Mouse (Mus musculus): ENCODE measurements around the gene 4930572O03Rik.
"Not testable (repeated sequence)": the region's sequence is repeated elsewhere in the genome, so short reads cannot be mapped to it uniquely, and the experiment has no call there.

4930572O03Rik gene

DNA sequence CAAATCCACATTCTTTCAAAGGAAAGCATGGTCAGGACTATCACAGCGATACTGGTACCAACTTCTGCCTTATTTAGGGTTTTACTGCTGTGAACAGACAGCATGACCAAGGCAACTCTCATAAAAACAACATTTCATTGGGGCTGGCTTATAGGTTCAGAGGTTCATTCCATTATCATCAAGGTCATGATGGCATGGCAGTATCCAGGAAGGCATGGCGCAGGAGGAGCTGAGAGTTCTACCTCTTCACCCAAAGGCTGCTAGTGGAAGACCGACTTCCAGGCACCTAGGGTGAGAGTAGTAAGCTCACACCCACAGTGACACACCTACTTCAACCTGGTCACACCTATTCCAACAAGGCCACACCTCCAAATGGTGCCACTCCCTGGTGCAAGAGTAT is 40.7 kb downstream of the 4930572O03Rik start:
- DNase-seq (ENCODE audit: low read depth): not testable (repeated sequence)

DNA sequence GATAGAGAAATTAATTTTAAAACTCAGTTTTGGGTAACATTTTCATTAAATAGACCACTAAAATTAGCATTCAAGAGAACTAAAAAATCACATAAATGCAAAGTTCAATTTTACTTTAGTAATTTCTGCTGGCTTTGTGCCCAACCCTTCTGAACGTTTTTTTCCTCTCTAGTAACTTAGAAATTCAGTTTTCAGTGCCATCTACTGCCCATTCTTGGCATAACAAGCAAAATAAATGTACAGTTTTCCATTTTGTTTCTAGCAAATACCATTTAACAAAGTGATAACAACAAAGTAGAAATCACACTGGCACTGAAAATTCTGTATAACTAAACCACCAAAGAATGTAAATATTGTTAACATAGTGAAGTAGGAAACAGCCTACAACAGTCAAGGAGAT is 46.2 kb downstream of the 4930572O03Rik start:
- DNase-seq (ENCODE audit: low read depth): not testable (repeated sequence)

DNA sequence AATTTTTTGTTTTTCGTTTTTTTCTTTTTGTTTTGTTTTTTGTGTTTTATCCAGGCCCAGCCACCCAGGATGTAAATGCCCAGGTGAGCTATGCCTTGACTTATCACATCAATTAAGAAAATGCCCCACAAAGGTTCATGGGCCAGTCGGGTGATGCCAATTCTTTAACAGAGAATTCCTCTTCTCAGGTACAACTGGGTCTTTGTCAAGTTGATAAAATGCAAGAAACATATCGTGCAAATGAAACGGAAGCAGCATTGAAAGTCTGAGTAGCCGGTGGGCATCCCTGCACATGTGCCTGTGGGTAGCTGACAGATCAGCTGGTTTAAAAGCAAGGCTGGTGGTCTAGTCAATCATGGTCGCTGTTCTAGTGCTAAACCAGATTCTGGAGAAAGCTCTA is 50.2 kb downstream of the 4930572O03Rik start:
- DNase-seq (ENCODE audit: low read depth): not testable (repeated sequence)

DNA sequence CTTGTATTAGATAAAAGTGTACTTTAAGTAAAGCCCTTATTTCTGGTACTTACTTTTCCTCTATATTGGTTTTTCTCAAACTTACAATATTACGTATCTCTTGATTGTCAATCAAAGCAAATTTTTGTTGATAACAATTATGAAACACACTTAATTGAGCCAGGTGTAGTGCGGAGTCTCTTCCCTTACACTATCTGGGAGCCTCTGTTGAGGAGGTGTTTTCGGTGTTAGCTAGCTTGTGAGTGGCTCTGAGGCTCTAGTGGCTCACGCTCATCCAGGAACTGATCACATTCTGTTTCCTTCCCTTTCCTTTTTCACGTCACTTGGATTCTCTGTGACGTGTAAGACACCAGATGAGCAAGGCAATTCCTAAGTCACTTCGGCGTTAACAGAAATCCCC is 53.3 kb downstream of the 4930572O03Rik start:
- DNase-seq (ENCODE audit: low read depth): not testable (repeated sequence)

DNA sequence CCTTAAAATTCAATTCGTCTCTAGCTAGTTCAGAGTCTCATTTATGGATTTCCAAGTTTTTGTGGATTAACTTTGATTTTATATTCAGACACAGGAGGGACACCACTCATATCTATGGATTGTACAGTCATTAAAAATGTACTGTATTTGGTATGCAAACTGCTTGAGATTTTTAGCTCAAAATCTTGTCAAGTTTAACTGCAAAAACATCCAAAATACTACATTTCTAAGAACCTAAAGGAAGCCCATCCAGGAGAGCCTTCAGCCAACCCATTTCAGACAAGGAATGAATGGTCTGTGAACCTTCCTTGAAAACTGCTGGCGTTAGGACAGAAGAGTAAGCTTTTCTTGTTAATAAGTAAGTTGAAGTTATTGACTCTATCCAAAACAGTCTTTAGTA is 53.9 kb downstream of the 4930572O03Rik start:
- not testable (repeated sequence) for DNase-seq (ENCODE audit: low read depth)

DNA sequence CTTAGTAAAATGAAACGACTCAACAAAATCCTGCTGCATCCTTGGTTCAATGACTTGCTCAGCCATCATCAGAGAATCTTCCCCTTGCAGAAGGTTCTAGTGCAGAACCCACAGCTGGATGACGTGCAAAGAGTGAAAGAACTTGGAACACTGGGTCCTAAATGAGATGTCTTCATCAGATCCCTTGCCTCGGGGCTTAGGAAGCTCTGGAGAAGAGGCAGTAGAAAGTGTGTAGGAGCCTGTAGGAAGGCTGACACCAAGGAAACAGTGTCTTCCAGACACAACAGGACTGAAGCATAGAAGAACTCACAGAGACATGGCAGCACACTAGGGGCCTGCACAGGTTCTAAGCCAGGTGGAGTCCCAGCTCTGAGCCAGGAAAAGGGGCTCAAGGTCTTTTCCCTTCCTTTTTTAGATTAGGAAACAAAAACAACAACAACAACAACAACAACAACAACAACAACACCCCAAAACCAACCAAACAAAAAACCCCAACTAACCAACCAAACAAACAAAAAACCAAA is 54.4 kb downstream of the 4930572O03Rik start:
- DNase-seq (ENCODE audit: low read depth): not testable (repeated sequence)
